8 mouse cellular contexts compared by ENCODE assay signal in the genomic region with DNA sequence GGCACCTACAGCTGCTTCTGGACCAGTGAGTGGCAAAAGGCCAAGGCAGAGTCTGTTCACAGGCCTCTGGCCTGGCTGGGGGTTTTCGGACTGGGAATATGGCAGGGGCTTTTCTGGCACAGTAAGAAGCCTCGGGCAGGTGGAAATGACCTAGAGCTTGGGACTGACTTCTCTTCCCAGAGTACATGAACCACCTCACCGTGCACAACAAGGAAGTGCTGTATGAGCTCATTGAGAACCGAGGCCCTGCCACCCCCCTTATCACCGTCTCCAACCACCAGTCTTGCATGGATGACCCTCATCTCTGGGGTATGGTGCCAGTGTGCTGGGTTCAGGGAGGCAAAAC. TPM values are rescaled to one million over a fixed set of nuclear protein-coding genes. Genes with fewer than 3 reads are reported as not detected.
DNase-seq lines count a peak whose midpoint lies in the region; ATAC-seq and TF ChIP-seq lines count a peak whose summit lies in the region.

No protein-coding gene starts in this region.

- H3K27ac ChIP-seq in left cerebral cortex, adult 2 months: peak overlapping the region; percentile 81
- H3K27ac ChIP-seq in embryonic facial prominence, embryonic 14.5 days (replicated peaks; ENCODE audit: low read depth, low read length): peak overlapping the region; percentile 87

- peak overlapping the region; percentile 63 for H3K4me3 ChIP-seq in left cerebral cortex, adult 2 months
- H3K4me3 ChIP-seq in embryonic facial prominence, embryonic 14.5 days (ENCODE audit: low read depth, low read length): peak overlapping the region; percentile 62
- H3K4me3 ChIP-seq in myocyte: peak overlapping the region; percentile 67

- no peak for DNase-seq in left cerebral cortex, adult 2 months (ENCODE audit: extremely low spot score in 1 of 2, low spot score in 2 of 2)
- DNase-seq in left cerebral cortex, adult 9 months (ENCODE audit: low spot score in 2 of 2): no peak
- DNase-seq in embryonic facial prominence, embryonic 14.5 days (ENCODE audit: low spot score): no peak
- no peak for DNase-seq in c-Kit-positive CD71-positive TER-119-positive erythroid progenitor cells, embryonic 14.5 days (ENCODE audit: low spot score)
- DNase-seq in cerebellum, postnatal 14 days: no peak
- no peak for DNase-seq in kidney, adult 9 months

- no peaks in the 10 kb centered on the region for H3K4me1 ChIP-seq in embryonic facial prominence, embryonic 14.5 days (ENCODE audit: control insufficient read depth, insufficient read depth, low read length)

- TF ChIP-seq CTCF in left cerebral cortex, adult 2 months (IDR thresholded peaks at IDR 0.05): no peak

- intact Hi-C loops in left cerebral cortex, adult 2 months (cut with DNase I): loop anchor here (2.0 kb wide), 1 partner anchor 14 kb away; a partner anchor contains a TSS

- H3K9ac ChIP-seq in embryonic facial prominence, embryonic 14.5 days (ENCODE audit: low read depth, low read length): peak overlapping the region; percentile 77

- TF ChIP-seq POLR2A in myocyte (IDR thresholded peaks at IDR 0.05; ENCODE audit: insufficient read length, low read depth): no peak

- ATAC-seq in embryonic facial prominence, embryonic 14.5 days (ENCODE audit: low read depth): no peak
- peak; percentile 6 for ATAC-seq in inflammation-experienced regulatory T-cells, adult 6 months

- no peaks in the 10 kb centered on the region for H3K9me3 ChIP-seq in embryonic facial prominence, embryonic 14.5 days (ENCODE audit: control insufficient read depth, low read length)

- WGBS in embryonic facial prominence, embryonic 14.5 days: 23% methylated on average over 5 of the region's 5 CpGs

- no peaks in the 10 kb centered on the region for H3K27me3 ChIP-seq in embryonic facial prominence, embryonic 14.5 days (replicated peaks; ENCODE audit: control insufficient read depth, insufficient read depth, low read length)
- no peaks in the 10 kb centered on the region for H3K27me3 ChIP-seq in myocyte (ENCODE audit: control insufficient read depth, insufficient read depth, insufficient read length)

- H3K4me2 ChIP-seq in embryonic facial prominence, embryonic 14.5 days (ENCODE audit: low read depth, low read length): peak overlapping the region; percentile 66
- H3K4me2 ChIP-seq in myocyte (ENCODE audit: low read depth): peak overlapping the region; percentile 81

- no peaks in the 10 kb centered on the region for H3K36me3 ChIP-seq in embryonic facial prominence, embryonic 14.5 days (ENCODE audit: control insufficient read depth, insufficient read depth, low read length)
- peaks cover 2% of the 10 kb centered on the region for H3K36me3 ChIP-seq in myocyte (ENCODE audit: control insufficient read depth, insufficient read depth)

- peaks cover 14% of the 10 kb centered on the region for H3K79me2 ChIP-seq in myocyte (ENCODE audit: control insufficient read depth, insufficient read depth)

- H3ac ChIP-seq in myocyte (ENCODE audit: control insufficient read depth, insufficient read length): peak overlapping the region; percentile 54

TF ChIP-seq in myocyte, 11 proteins besides CTCF, POLR2A, EP300 and RAD21:
- TF ChIP-seq SRF (IDR thresholded peaks at IDR 0.05; ENCODE audit: control insufficient read depth, insufficient read length, low read depth) (no peak), USF1 (IDR thresholded peaks at IDR 0.05; ENCODE audit: low read depth) (no peak), POLR2AphosphoS2 (IDR thresholded peaks at IDR 0.05; ENCODE audit: insufficient read length, low read depth) (no peak), MYOG (IDR thresholded peaks at IDR 0.05; ENCODE audit: control insufficient read depth in 1 of 3, insufficient read depth in 1 of 3, insufficient read length in 2 of 3, low read depth in 2 of 3) (no peak), REST (IDR thresholded peaks at IDR 0.05; ENCODE audit: insufficient read depth, insufficient read length) (no peak), CEBPB (IDR thresholded peaks at IDR 0.05; ENCODE audit: insufficient read depth, poor library complexity, severe bottlenecking) (no peak), TCF12 (IDR thresholded peaks at IDR 0.05; ENCODE audit: insufficient read depth, poor library complexity, severe bottlenecking) (no peak)
TF ChIP-seq in myocyte: peak in this region for 0.

RNA-seq across cellular contexts. Expression of a gene that starts 0.9 kb away (rescaled TPM):
- 1 to 10 TPM; 2.2 to 2.9 TPM for total RNA-seq in left cerebral cortex, adult 2 months (2021)
- 16.5 and 19.3 TPM in 2 replicates for polyA plus RNA-seq in embryonic facial prominence, embryonic 14.5 days (2014; fragmentation: Nextera tagmentation; extraction: Ambion mirVana)
- 10 to 100 TPM; 17.0 to 35.0 (median 23.7) TPM for polyA plus RNA-seq in inflammation-experienced regulatory T-cells, adult 6 months (2017; shearing (Covaris generic))
- polyA plus RNA-seq in myocyte (2012; fragmentation: generic; extraction: Trizol): 17.0 TPM

RNA-seq across cellular contexts. Expression of a gene that starts 1.4 kb away (rescaled TPM):
- 10 to 100 TPM; 60.9 to 64.9 TPM for total RNA-seq in left cerebral cortex, adult 2 months (2021)
- polyA plus RNA-seq in embryonic facial prominence, embryonic 14.5 days (2014; fragmentation: Nextera tagmentation; extraction: Ambion mirVana): 61.5 and 63.1 TPM in 2 replicates
- polyA plus RNA-seq in inflammation-experienced regulatory T-cells, adult 6 months (2017; shearing (Covaris generic)): 10 to 100 TPM; 28.8 to 66.0 (median 58.8) TPM
- polyA plus RNA-seq in myocyte (2012; fragmentation: generic; extraction: Trizol): 28.2 TPM

RNA-seq across cellular contexts. Expression of a gene that starts 12.5 kb away (rescaled TPM):
- 100 to 1,000 TPM; 151 to 163 TPM for total RNA-seq in left cerebral cortex, adult 2 months (2021)
- 898 and 935 TPM in 2 replicates for polyA plus RNA-seq in embryonic facial prominence, embryonic 14.5 days (2014; fragmentation: Nextera tagmentation; extraction: Ambion mirVana)
- 1,000 to 10,000 TPM in 1 of 3 experiments, 100 to 1,000 TPM in 2; 478 to 1,649 (median 679) TPM for polyA plus RNA-seq in inflammation-experienced regulatory T-cells, adult 6 months (2017; shearing (Covaris generic))
- 2,470 TPM for polyA plus RNA-seq in myocyte (2012; fragmentation: generic; extraction: Trizol)

RNA-seq across cellular contexts. Expression of a gene that starts 13.8 kb away (rescaled TPM):
- 100 to 1,000 TPM; 320 to 341 TPM for total RNA-seq in left cerebral cortex, adult 2 months (2021)
- 138 and 143 TPM in 2 replicates for polyA plus RNA-seq in embryonic facial prominence, embryonic 14.5 days (2014; fragmentation: Nextera tagmentation; extraction: Ambion mirVana)
- polyA plus RNA-seq in inflammation-experienced regulatory T-cells, adult 6 months (2017; shearing (Covaris generic)): 100 to 1,000 TPM; 130 to 165 (median 156) TPM
- 178 TPM for polyA plus RNA-seq in myocyte (2012; fragmentation: generic; extraction: Trizol)

RNA-seq across cellular contexts. Expression of a gene that starts 21.7 kb away (rescaled TPM):
- 100 to 1,000 TPM; 596 to 607 TPM for total RNA-seq in left cerebral cortex, adult 2 months (2021)
- 156 and 180 TPM in 2 replicates for polyA plus RNA-seq in embryonic facial prominence, embryonic 14.5 days (2014; fragmentation: Nextera tagmentation; extraction: Ambion mirVana)
- polyA plus RNA-seq in inflammation-experienced regulatory T-cells, adult 6 months (2017; shearing (Covaris generic)): 100 to 1,000 TPM; 167 to 342 (median 246) TPM
- 83.9 TPM for polyA plus RNA-seq in myocyte (2012; fragmentation: generic; extraction: Trizol)
